Mouse (Mus musculus): Measurements from ENCODE around the gene Retnlg. TPM values are rescaled to one million over a fixed set of nuclear protein-coding genes. Genes with fewer than 3 reads are reported as not detected.
"Not testable (repeated sequence)": the region's sequence is repeated elsewhere in the genome, so short reads cannot be mapped to it uniquely, and the experiment has no call there.

Gene Retnlg
- polyA plus RNA-seq (2014; fragmentation: Nextera tagmentation; extraction: Ambion mirVana) = 0.72 TPM in 1 of 2 replicates, not detected in the other

GRCm38 (mm10) chr16:48872321-48872720 lies at the start of gene Retnlg:
Gene Retnlg (plus strand): TSS chr16:48872621.
- H3K4me2 ChIP-seq (replicated peaks) = no peak within 1 kb of the TSS
- 90% methylated on average over 4 of the region's 4 CpGs for WGBS
- no peak for ATAC-seq (ENCODE audit: low FRiP score)

GRCm38 (mm10) chr16:48826474-48826873 lies 45.9 kb upstream of the Retnlg start:
- 88% methylated on average over 3 of the region's 3 CpGs for WGBS
- Histone ChIP-seq H3K36me3 (replicated peaks; ENCODE audit: control insufficient read depth, insufficient read depth) (no peaks in the 10 kb centered on the region), H3K4me1 (replicated peaks; ENCODE audit: control insufficient read depth, insufficient read depth, low read length) (no peaks in the 10 kb centered on the region), H3K4me3 (replicated peaks; ENCODE audit: low read length) (no peak overlapping the region), H3K27me3 (ENCODE audit: control insufficient read depth, insufficient read depth, low read length) (no peaks in the 10 kb centered on the region), H3K9ac (no peak overlapping the region), H3K27ac (no peak overlapping the region), H3K9me3 (ENCODE audit: control insufficient read depth, low read length) (no peaks in the 10 kb centered on the region), H3K4me2 (replicated peaks) (no peak overlapping the region)
- DNase-seq (ENCODE audit: low spot score) = no peak
- no peak for ATAC-seq (ENCODE audit: low FRiP score)

More at GRCm38 (mm10) chr16:48872321-48872720, at the start of gene Retnlg:
- Histone ChIP-seq H3K9ac (no peak within 1 kb of the TSS), H3K4me3 (replicated peaks; ENCODE audit: low read length) (no peak within 1 kb of the TSS), H3K27ac (no peak within 1 kb of the TSS), H3K9me3 (ENCODE audit: control insufficient read depth, low read length) (no peaks in the 10 kb centered on the region), H3K4me1 (replicated peaks; ENCODE audit: control insufficient read depth, insufficient read depth, low read length) (no peaks in the 10 kb centered on the region), H3K36me3 (replicated peaks; ENCODE audit: control insufficient read depth, insufficient read depth) (no peaks in the 10 kb centered on the region), H3K27me3 (ENCODE audit: control insufficient read depth, insufficient read depth, low read length) (no peaks in the 10 kb centered on the region)
- no peak for DNase-seq (ENCODE audit: low spot score)

- H3K9ac ChIP-seq = no peak overlapping the region
- H3K4me3 ChIP-seq (replicated peaks; ENCODE audit: low read length) = no peak overlapping the region
- H3K27me3 ChIP-seq (ENCODE audit: control insufficient read depth, insufficient read depth, low read length) = no peaks in the 10 kb centered on the region
- H3K9me3 ChIP-seq (ENCODE audit: control insufficient read depth, low read length) = no peaks in the 10 kb centered on the region
- WGBS = 71% methylated on average over 1 of the region's 1 CpGs
- H3K4me1 ChIP-seq (replicated peaks; ENCODE audit: control insufficient read depth, insufficient read depth, low read length) = no peaks in the 10 kb centered on the region
- H3K27ac ChIP-seq = no peak overlapping the region
- no peak for ATAC-seq (ENCODE audit: low FRiP score)
- H3K36me3 ChIP-seq (replicated peaks; ENCODE audit: control insufficient read depth, insufficient read depth) = no peaks in the 10 kb centered on the region
- no peak for DNase-seq (ENCODE audit: low spot score)
- no peak overlapping the region for H3K4me2 ChIP-seq (replicated peaks)
Observed at GRCm38 (mm10) chr16:48827625-48828024, 44.8 kb upstream of the Retnlg start.

- ATAC-seq (ENCODE audit: low FRiP score) (no peak), DNase-seq (ENCODE audit: low spot score) (no peak)
- no peaks in the 10 kb centered on the region for H3K4me1 ChIP-seq (replicated peaks; ENCODE audit: control insufficient read depth, insufficient read depth, low read length)
- H3K9ac ChIP-seq = no peak overlapping the region
- 86% methylated on average over 4 of the region's 4 CpGs for WGBS
- H3K27me3 ChIP-seq (ENCODE audit: control insufficient read depth, insufficient read depth, low read length) = no peaks in the 10 kb centered on the region
- no peaks in the 10 kb centered on the region for H3K36me3 ChIP-seq (replicated peaks; ENCODE audit: control insufficient read depth, insufficient read depth)
- no peaks in the 10 kb centered on the region for H3K9me3 ChIP-seq (ENCODE audit: control insufficient read depth, low read length)
- no peak overlapping the region for H3K27ac ChIP-seq
- no peak overlapping the region for H3K4me2 ChIP-seq (replicated peaks)
- no peak overlapping the region for H3K4me3 ChIP-seq (replicated peaks; ENCODE audit: low read length)
Observed at GRCm38 (mm10) chr16:48829060-48829459, 43.4 kb upstream of the Retnlg start.

- ATAC-seq (ENCODE audit: low FRiP score) = no peak
- H3K27ac ChIP-seq = no peak overlapping the region
- H3K36me3 ChIP-seq (replicated peaks; ENCODE audit: control insufficient read depth, insufficient read depth) = no peaks in the 10 kb centered on the region
- H3K27me3 ChIP-seq (ENCODE audit: control insufficient read depth, insufficient read depth, low read length) = no peaks in the 10 kb centered on the region
- H3K9me3 ChIP-seq (ENCODE audit: control insufficient read depth, low read length) = 0 out of 2 replicates have a peak, but pooled peaks cover 4% of the 10 kb centered on the region
- WGBS = 90% methylated on average over 7 of the region's 8 CpGs
- H3K4me3 ChIP-seq (replicated peaks; ENCODE audit: low read length) = no peak overlapping the region
- H3K9ac ChIP-seq = no peak overlapping the region
- no peak for DNase-seq (ENCODE audit: low spot score)
- H3K4me2 ChIP-seq (replicated peaks) = no peak overlapping the region
- H3K4me1 ChIP-seq (replicated peaks; ENCODE audit: control insufficient read depth, insufficient read depth, low read length) = no peaks in the 10 kb centered on the region
Observed at GRCm38 (mm10) chr16:48832055-48832454, 40.4 kb upstream of the Retnlg start.

GRCm38 (mm10) chr16:48833626-48834025 lies 38.8 kb upstream of the Retnlg start:
- H3K9me3 ChIP-seq (ENCODE audit: control insufficient read depth, low read length); H3K4me3 ChIP-seq (replicated peaks; ENCODE audit: low read length); H3K36me3 ChIP-seq (replicated peaks; ENCODE audit: control insufficient read depth, insufficient read depth); H3K9ac ChIP-seq; DNase-seq (ENCODE audit: low spot score); H3K4me1 ChIP-seq (replicated peaks; ENCODE audit: control insufficient read depth, insufficient read depth, low read length); H3K27me3 ChIP-seq (ENCODE audit: control insufficient read depth, insufficient read depth, low read length); ATAC-seq (ENCODE audit: low FRiP score); H3K4me2 ChIP-seq (replicated peaks); H3K27ac ChIP-seq: not testable (repeated sequence)
- WGBS = 60% methylated on average over 1 of the region's 1 CpGs

- no peak within 1 kb of the TSS for H3K27ac ChIP-seq
- H3K36me3 ChIP-seq (replicated peaks; ENCODE audit: control insufficient read depth, insufficient read depth) = no peaks in the 10 kb centered on the region
- no peaks in the 10 kb centered on the region for H3K4me1 ChIP-seq (replicated peaks; ENCODE audit: control insufficient read depth, insufficient read depth, low read length)
- no peak for ATAC-seq (ENCODE audit: low FRiP score)
- H3K9ac ChIP-seq = no peak within 1 kb of the TSS
- H3K4me3 ChIP-seq (replicated peaks; ENCODE audit: low read length) = no peak within 1 kb of the TSS
- DNase-seq (ENCODE audit: low spot score) = no peak
- WGBS = 85% methylated on average over 3 of the region's 3 CpGs
- no peaks in the 10 kb centered on the region for H3K27me3 ChIP-seq (ENCODE audit: control insufficient read depth, insufficient read depth, low read length)
- H3K9me3 ChIP-seq (ENCODE audit: control insufficient read depth, low read length) = no peaks in the 10 kb centered on the region
- no peak within 1 kb of the TSS for H3K4me2 ChIP-seq (replicated peaks)
Observed at GRCm38 (mm10) chr16:48842266-48842665, 30.2 kb upstream of the Retnlg start, which contains the start of gene Retnla. Gene Retnla (plus strand): TSS chr16:48842551.

- Histone ChIP-seq H3K9ac (no peak overlapping the region), H3K4me3 (replicated peaks; ENCODE audit: low read length) (no peak overlapping the region), H3K4me2 (replicated peaks) (no peak overlapping the region), H3K4me1 (replicated peaks; ENCODE audit: control insufficient read depth, insufficient read depth, low read length) (no peaks in the 10 kb centered on the region), H3K27ac (no peak overlapping the region), H3K9me3 (ENCODE audit: control insufficient read depth, low read length) (no peaks in the 10 kb centered on the region), H3K36me3 (replicated peaks; ENCODE audit: control insufficient read depth, insufficient read depth) (no peaks in the 10 kb centered on the region), H3K27me3 (ENCODE audit: control insufficient read depth, insufficient read depth, low read length) (no peaks in the 10 kb centered on the region)
- ATAC-seq (ENCODE audit: low FRiP score) (no peak), DNase-seq (ENCODE audit: low spot score) (no peak)
- 91% methylated on average over 4 of the region's 4 CpGs for WGBS
Observed at GRCm38 (mm10) chr16:48843671-48844386, 28.6 kb upstream of the Retnlg start.

- H3K4me2 ChIP-seq (replicated peaks); ATAC-seq (ENCODE audit: low FRiP score); H3K9me3 ChIP-seq (ENCODE audit: control insufficient read depth, low read length); H3K9ac ChIP-seq; H3K4me3 ChIP-seq (replicated peaks; ENCODE audit: low read length); H3K4me1 ChIP-seq (replicated peaks; ENCODE audit: control insufficient read depth, insufficient read depth, low read length); H3K27me3 ChIP-seq (ENCODE audit: control insufficient read depth, insufficient read depth, low read length); H3K36me3 ChIP-seq (replicated peaks; ENCODE audit: control insufficient read depth, insufficient read depth); DNase-seq (ENCODE audit: low spot score); H3K27ac ChIP-seq: not testable (repeated sequence)
- 94% methylated on average over 1 of the region's 1 CpGs for WGBS
Observed at GRCm38 (mm10) chr16:48865004-48865403, 7.4 kb upstream of the Retnlg start.
